Mouse (Mus musculus) gastrocnemius, postnatal 36 days (tissue): Measurements from ENCODE around the gene Ftsj1. TPM values are rescaled to one million over a fixed set of nuclear protein-coding genes. Genes with fewer than 3 reads are reported as not detected.

Experiments
- DNase-seq, 2 experiments: peaks; one replicate each; pipeline ENCODE4 v3.0.0; 2022
- intact Hi-C: fragments of 180-260 bp; cut with DNase I; formaldehyde crosslinking; loops from one replicate; pipeline ENCODE4 v1.15.1; 2025
- total RNA-seq, 2 experiments: library from RNA; stranded (reverse); gene quantifications; 2 replicates each; pipeline ENCODE4 v1.2.3; 2021

The Ftsj1 gene
- total RNA-seq, 2 experiments from 2014 or later = 14.1 to 14.4 TPM

DNA sequence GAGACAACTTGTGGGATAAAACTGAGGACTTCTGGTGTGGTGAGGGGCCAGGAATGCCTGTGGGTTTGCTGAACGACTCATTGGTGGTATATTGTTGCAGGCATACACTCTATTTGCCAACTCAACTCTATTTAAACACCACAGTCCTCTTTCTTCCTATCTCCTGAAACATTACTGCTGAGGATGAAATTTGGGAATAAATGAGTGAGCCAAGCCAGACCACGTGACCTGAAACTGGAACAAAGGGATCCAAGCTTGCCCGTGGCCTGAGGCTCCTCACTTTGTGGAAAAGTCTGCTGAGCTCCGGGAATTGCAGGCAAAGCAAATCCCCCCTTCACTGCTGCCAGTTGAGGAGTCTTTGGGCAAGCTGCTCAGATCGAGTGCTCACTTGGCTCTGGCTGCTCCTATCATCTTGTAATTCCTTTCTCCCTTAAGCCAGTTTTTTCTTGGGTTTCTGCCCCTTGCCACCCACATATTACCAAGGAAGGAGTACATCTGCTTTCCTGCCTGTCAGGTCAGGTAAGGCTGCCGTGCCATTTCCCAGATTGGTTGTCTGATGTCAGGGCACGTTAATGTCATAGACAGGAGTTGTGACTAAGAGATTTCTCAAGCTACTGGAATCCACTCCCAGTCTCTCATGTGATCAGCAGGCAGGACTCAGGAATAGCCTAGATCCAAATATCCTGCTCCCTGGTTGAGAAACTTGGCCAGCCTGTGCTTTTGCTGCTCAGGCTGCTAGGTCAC, 29.4 kb downstream of the Ftsj1 start:
- intact Hi-C loops = no loop called here
- peak in 1 of 2 experiments; percentile 12 for DNase-seq

DNA sequence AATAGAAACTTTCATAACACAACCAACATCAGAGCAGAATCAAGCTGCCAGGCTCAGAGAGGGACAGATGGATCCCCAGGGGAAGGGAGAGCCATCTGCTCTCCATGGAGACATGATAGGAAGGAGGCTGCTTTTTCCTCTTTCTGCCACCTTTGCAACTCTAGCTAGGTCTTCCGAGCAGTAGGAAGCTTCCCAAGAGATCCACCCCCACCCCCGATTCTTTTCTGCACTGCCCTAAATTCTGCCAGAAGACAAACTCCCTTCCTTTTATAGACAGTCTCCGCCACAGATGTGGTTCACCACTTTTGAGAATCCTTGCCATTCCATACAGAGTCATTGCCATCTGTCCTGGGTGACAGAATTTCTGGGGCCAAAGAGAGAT, 29.9 kb downstream of the Ftsj1 start:
- DNase-seq = no peak
- intact Hi-C loops = no loop called here

DNA sequence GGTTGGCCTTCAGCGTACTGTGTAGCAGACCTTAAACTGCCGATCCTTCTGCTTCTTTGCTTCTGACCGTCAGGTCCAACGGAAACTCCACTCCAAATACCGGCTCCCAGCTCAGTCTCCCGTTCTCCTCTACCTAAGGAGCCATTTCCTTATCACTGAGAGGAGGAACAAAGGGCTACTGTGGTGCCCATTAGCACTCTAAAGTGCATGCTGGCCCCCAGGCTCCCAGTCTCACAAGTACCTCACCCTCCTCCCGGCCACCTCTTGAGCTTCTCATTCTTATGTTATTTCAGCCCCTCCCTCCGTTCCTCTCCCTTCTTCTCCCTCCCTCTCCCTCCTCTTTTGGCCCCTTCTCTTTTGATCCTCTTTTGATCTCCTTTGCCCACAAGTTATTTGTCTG, 32.6 kb downstream of the Ftsj1 start:
- intact Hi-C loops = no loop called here
- no peak for DNase-seq

DNA sequence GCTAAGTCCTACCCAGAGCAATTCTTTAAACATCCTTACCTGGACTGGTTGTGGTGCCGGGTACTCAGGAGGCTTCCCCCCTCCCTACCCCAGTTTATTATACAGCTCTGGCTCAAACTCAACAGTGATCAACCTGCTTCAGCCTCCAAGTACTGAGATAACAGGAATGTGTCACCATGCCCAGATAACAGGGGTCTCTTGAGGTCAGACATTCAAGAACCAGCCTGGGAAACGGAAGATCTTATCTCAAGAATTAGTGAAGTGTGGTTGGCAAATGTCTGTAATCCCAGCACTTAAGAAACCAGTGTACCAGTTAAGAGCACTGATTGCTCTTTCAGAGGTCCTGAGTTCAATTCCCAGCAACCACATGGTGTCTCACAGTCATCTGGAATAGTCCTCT, 34.1 kb downstream of the Ftsj1 start:
- DNase-seq = no peak
- intact Hi-C loops = no loop called here

DNA sequence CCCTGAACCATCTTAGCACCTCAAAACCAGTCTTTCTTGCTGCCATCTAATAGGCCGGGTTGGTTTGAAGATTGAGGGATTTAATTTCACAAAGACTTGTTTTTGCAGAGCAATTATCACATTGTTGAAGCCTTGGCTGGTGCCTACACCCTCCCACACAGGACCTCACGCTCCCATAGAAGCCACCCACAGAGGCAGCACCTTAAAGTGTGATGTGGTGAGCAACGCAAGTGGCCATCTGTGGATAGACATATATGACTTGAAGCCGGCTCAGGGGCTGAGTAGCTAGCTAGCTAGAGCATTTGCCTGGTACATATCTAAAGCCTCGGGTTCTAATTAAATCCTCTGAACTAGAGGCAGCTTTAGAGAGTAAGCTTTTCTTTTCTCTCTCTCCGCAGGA, 34.8 kb downstream of the Ftsj1 start:
- no peak for DNase-seq
- intact Hi-C loops = no loop called here

DNA sequence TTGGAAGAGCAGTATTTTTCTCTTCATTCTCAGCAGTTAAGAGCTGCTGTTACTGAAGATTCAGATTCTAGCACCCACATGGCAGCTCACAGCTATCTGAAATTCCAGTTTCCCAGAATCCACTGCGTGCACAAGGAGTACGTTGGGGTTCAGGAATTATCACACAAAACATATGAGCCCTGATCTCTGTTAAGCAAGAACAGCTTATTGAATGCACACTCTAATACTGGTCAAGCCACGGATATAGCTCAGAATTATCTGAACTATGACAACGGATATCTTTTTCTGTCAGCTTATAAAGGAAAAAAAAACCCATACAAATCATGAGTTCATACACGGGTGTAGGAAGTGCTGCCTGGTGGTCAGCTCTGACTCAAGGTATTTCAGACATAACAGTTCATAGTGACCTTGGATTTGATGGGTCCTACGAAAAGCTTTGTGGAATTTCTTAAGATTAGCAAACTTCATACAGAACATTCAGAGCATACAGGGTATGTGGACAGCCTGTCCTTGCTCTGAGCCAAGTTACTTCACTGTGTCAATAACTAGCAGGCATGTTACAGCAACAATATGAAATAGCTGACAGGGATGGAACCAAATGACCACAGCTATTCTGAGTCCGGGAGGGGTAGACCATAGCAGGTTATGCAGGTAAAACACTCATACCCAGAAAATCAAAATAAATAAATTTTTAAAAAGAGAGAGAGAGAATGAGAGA, 40.6 kb downstream of the Ftsj1 start:
- DNase-seq = no peak
- intact Hi-C loops = no loop called here

DNA sequence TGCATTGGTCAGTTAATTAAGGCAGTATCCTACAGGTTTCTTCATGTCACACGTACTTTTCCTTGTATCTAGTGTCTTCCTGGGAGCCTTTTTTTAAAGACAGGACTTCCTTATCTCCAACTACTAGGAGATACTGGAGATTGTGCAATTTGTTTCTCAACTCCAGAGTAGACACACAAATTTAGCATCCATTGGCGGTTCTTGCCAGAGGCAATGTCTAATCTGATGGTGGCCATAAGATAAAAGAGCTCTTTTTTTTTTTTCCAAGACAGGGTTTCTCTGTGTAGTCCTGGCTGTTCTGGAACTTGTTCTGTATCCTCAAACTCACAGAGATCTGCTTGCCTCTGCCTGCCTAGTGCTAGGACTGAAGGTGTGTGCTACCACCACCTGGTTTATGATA, 42.5 kb downstream of the Ftsj1 start:
- DNase-seq = no peak
- intact Hi-C loops = no loop called here

DNA sequence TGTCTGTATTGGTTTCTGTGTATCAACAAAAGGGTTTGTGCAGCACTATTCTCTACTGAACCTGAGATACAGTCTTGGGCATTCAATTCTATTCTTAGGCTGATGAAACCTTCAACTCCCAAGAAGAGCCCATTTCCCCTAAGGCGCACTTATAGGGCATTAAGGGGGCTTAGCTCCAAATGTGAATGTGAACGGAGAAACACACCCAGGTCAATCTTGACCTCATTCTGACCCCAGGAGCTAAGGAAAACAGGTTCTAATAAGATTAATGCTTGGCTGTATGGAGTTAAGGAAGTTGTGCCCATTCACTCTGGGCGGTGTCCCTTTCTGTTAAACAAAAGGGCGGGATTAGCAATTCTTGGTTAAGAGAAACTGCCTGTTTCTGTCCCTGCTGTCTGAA, 45.0 kb downstream of the Ftsj1 start:
- intact Hi-C loops = no loop called here
- DNase-seq = no peak

DNA sequence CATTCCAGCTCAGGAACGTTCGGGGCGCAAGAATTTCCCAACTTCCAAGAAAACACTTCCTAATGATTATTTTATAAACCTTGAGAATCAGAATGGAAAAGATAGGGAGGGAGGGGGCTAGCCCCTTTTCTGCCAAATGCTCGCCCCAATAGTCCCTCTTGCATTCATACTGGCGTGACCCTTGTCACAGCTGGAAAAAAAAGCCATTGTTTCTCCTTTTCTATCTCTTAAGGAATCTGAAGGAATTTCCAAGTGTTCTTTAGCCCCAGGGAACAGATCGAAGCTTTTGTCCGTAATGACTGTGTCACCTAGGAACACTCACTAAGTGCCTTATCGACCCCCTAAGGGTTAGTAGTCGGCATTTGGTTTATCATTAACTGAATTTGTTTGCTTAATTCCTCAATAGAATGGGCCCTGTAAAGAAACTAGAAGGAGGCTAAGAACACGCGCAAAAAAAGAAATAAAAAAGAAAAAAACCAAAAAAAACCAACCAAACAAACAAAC, 45.5 kb downstream of the Ftsj1 start:
- intact Hi-C loops = no loop called here
- DNase-seq = no peak

DNA sequence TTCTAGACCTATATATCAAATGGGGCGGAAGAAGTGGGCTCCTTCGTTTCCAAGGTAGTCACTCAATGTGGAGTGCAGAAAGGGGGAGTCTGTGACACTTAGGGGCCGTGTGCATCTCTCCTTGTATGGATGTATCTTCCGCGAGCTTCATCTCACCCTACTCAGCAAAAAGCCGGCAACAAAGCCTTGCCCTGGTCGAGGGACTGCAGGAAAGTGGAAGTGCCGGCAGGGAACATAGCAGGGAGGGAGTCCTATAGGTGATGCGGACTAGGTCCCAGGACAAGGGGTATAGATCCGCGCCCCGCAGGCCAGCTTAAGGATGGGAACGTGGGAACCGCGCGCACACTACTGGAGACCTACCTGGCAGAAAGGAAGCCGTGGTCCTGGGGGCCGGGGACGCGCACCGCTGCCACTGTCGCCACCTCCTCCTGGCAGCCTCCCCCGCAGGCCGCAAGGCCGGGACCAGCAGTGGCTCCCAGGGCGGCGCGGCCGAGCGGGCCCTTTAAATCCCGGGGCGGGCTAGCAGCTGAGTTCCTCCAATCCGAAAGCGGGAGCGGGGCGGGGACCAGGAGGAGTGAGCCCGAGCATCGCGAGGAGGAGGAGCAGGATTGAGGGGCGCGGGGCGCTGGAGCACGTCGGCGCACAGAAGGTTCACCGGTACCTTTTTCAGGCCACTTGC, 46.1 kb downstream of the Ftsj1 start, which contains the start of gene Porcn:
Porcn (minus strand) TSS at position 511 of the 679 bp plus-strand sequence.
- intact Hi-C loops = no loop called here
- peak; percentile 61 to 81 for DNase-seq

DNA sequence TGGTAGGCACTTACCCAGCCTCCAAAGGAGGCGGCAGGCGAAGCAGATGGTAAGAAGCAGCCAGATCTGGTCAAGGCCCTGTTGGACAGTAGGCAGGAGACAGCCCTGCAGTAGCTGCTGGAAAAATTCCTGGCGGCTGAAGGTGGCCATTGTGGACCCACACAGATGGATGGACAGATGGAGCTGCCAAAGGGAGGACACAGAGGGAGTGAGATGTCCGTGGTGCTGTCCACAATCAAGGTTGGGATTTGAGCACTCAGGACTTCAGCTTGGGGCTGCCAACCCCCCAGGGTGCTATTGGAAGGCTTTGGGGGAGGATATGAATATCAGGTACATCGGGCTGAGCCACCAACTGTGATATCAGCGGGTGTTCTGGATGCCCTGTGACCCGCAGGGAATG, 46.7 kb downstream of the Ftsj1 start:
- intact Hi-C loops = no loop called here
- DNase-seq = no peak

DNA sequence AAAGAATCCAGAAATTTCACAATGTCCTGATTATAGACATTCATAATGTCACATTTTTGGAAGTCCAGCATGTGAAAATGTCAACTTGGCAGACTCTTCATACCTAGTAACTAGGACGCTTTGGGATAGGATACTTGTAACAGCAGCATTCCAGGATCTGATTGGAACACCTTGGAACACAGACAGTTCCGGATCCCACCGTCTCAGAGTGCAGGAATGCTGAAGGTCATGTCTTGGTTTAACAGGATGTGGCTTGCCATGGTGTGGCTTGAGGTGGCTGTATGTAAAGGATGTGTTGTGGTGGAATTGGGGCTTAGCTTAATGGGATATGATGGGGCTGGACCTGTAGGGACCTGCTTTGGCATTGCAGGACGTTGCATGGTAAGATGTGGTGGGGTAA, 47.1 kb downstream of the Ftsj1 start:
- intact Hi-C loops = no loop called here
- no peak for DNase-seq

DNA sequence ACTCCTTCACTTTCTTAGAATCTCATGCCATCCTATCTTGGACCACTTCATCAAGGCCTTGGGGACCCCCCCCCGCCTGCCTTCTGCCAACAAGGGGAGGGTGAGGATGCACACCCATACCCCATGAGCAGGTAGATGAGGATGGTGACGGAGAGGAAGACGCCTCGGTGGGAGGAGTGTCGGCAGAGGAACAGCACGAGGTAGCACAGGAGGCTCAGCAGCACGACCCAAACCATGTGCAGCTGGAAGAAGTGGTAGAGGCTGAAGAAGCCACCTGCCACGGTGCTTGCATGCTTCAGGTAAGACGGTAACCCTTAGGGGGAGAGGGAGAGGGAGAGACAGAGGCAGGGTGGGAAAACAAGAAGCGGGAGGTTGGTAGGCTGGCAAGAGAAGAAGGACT, 48.1 kb downstream of the Ftsj1 start:
- intact Hi-C loops = no loop called here
- DNase-seq = no peak

DNA sequence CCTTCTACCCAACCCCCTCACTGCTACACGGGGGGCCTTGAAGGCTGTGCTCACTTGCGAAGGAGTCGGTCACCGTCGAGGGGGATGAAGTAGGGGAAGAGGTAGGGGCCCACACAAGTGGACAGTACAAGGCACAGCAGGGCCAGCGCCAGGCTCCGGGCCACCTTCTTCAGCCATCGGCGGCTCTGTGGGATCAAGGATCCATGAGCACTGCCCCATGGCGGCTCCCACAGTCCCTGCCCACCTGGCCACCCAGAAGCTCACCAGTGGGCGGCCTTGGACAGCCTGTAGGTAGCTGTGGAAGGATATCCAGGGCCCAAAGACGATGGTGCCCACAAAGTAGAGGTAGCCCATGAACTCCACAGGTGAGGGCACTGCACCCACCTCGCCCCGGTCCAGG, 49.1 kb downstream of the Ftsj1 start:
- DNase-seq = no peak
- intact Hi-C loops = no loop called here

DNA sequence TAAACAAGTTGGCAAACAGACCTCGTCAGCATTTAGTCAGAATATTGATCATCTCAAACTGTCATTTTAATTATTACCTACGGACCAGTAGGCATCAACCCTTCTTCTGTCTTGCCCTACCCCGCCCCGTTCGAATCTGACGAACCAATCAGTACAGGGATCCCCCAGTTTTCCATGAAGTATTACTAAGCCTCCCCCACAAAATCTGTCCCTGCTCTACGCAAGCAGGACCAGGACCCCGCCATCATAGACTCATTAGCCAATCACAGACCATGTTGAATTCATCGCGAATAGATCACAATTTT, 58.8 kb downstream of the Ftsj1 start, which contains the start of gene Ebp:
Ebp (minus strand) TSS at position 94 of the 305 bp plus-strand sequence.
- intact Hi-C loops = no loop called here
- DNase-seq = no peak

DNA sequence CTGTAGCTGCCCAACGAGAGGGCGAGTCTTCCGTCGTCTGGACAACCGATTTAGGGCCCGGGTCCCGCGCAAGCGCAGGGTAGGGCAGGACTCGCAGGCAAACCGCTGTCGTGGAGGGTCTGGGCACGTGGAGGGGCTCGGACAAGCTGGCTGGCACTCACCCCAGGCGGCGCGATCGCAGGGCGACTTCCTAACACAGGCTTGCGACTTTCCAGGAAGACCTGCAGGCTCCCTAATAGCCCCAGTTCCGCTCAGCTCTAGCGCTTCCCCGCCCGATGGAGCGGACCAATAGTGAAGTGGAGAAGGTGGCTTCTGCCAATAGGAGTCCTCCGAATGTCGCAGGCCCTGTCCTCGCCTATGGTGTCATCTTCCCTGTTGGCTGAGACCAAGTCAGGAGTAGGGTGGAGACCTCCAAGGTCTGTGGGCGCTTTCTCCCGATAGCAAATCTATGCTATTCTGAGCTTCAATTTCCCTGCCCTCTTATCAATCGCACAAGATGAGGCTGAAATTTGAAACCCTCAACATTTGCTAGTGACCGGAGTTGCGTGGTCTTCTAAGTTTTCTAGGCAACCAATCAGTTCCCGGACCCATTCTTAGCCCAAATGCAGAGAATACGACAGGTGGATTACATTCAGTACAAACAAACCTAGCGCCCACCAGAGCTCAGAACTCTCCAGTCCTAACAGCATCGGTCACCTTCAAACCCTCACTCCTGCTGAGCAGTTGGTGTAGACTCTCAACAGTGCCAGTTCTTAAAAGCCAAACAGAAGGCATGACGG, 59.4 kb downstream of the Ftsj1 start:
- peak; percentile 60 to 66 for DNase-seq
- intact Hi-C loops = no loop called here

DNA sequence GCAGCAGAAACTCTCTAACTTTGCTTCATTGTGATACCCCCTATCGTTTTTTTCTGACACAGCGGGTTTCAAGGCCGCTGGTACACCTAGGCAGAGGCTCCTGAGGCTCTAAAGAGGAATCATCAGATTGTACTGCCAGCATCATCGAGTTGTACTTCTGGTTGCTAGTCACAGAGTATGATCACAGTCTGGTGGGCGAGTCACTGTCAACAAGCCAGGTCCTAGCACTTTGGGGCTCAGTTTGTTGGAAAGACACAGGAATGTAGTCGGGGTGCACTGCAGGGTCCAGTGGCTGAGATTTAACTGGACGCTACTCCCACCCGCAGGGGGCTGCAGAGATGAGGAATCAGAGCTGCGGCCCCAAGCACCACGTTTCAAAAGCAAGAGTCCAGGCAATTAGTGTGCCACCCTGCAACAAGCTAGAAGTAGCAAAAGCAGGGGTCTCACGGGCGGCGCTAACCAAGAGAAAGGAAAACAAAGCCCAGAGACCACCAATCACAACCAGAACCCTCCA, 60.0 kb downstream of the Ftsj1 start:
- intact Hi-C loops = no loop called here
- no peak for DNase-seq
